Mouse (Mus musculus): Measurements from ENCODE around the gene Nyap2. TPM values are rescaled to one million over a fixed set of nuclear protein-coding genes. Genes with fewer than 3 reads are reported as not detected.

The Nyap2 gene
- total and polyA plus RNA-seq, 2 experiments from 2014 or later = 10.5 to 40.2 TPM

DNA sequence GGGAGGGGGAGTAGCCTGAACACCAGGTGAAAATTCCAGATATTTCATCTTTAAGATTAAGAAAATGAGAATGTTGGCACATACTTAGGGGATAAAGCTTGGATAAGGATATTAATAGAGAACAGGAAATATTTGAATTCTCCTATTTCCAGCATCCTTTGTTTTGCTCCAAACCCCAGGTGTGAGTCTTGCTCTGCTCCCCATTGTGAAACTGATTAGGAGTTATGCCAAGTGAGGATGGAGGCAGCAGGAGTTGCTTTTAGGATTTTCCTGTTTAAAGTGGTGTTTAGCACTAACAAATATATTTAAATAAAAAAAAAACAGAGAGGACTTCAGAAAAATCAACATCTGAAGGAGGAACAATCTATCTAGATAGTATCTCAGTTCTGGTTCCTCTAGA is 68.8 kb downstream of the Nyap2 start:
- H3K27me3 ChIP-seq (ENCODE audit: insufficient read depth, low read length) = no peaks in the 10 kb centered on the region
- no peak overlapping the region for H3K9ac ChIP-seq (replicated peaks; ENCODE audit: low read length, poor library complexity, severe bottlenecking)
- ATAC-seq (ENCODE audit: low FRiP score) (no peak), DNase-seq (ENCODE audit: low spot score) (no peak)
- H3K9me3 ChIP-seq (ENCODE audit: low read length) = no peaks in the 10 kb centered on the region
- no peak overlapping the region for H3K27ac ChIP-seq (ENCODE audit: low read depth, low read length)
- no peak overlapping the region for H3K4me3 ChIP-seq (ENCODE audit: low read depth, low read length)
- no peaks in the 10 kb centered on the region for H3K4me1 ChIP-seq (ENCODE audit: insufficient read depth, low read length)
- TF ChIP-seq CTCF (IDR thresholded peaks at IDR 0.05) = no peak
- H3K4me2 ChIP-seq (ENCODE audit: low read depth, low read length, poor library complexity, severe bottlenecking) = no peak overlapping the region
- no peaks in the 10 kb centered on the region for H3K36me3 ChIP-seq (ENCODE audit: insufficient read depth, low read length)

DNA sequence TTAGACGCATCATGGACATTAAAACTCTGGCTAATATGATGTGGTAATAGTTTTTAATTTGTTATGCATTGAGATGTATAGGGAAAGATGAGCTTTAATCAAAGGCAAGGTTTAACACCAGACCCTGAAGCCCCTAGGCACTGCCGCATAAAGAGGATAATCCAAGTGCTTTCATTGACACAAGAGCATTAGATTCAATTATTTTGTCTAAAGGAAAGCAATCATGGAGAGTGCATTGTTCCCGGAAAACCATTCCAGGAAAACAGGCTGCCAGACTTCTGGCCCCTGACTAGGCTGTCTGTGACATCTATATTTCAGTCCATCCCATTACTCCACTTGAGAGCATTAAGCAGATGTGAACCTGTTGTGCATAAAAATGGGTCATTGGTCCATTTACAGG is 92.5 kb downstream of the Nyap2 start:
- ATAC-seq (ENCODE audit: low FRiP score) = no peak
- DNase-seq (ENCODE audit: low spot score) = no peak
- Histone ChIP-seq H3K27ac (ENCODE audit: low read depth, low read length) (no peak overlapping the region), H3K4me1 (ENCODE audit: insufficient read depth, low read length) (no peaks in the 10 kb centered on the region), H3K36me3 (ENCODE audit: insufficient read depth, low read length) (no peaks in the 10 kb centered on the region), H3K27me3 (ENCODE audit: insufficient read depth, low read length) (no peaks in the 10 kb centered on the region), H3K4me3 (ENCODE audit: low read depth, low read length) (no peak overlapping the region), H3K4me2 (ENCODE audit: low read depth, low read length, poor library complexity, severe bottlenecking) (no peak overlapping the region), H3K9ac (replicated peaks; ENCODE audit: low read length, poor library complexity, severe bottlenecking) (no peak overlapping the region), H3K9me3 (ENCODE audit: low read length) (no peaks in the 10 kb centered on the region)
- no peak for TF ChIP-seq CTCF (IDR thresholded peaks at IDR 0.05)
- 19% methylated on average over 3 of the region's 3 CpGs for WGBS

DNA sequence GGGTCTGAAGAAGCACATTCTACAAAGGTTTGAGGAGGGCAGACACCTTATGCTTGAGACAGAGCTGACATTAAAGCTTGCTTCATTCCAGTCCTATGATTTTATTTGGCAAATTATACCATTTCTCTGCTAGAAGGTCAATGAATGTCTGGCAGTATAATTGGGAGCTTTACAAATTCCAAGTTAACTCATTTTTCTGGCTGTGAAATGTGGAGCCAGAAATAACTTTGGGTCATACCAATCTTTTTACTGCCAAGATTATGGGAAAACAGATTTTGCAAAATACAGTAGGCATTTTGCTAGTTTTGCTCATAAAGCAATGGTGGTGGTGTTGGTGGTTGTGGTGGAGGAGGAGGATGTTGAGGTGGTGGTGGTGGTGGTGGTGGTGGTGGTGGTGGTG is 96.0 kb downstream of the Nyap2 start:
- ATAC-seq (ENCODE audit: low FRiP score) (no peak), DNase-seq (ENCODE audit: low spot score) (no peak)

DNA sequence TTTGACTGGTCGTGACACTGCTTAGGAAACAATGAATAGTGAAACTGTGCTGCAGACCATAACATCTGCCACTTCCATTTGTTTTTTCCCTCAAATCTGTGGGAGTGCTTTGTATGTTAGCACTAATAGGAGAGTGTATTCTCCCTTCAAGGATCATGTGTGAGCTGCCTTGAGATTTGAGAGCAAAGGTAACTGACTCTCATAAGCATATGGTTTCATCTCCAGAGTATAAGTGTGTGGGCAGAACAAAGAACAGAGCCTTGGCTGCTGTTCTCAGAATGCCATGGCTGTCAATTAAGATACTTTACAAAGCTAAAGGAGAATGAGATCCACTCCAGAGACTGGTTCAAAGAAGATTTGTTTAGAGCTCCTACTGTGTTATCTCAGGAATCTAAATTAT is 96.6 kb downstream of the Nyap2 start:
- H3K9me3 ChIP-seq (ENCODE audit: low read length) = no peaks in the 10 kb centered on the region
- H3K4me1 ChIP-seq (ENCODE audit: insufficient read depth, low read length) = no peaks in the 10 kb centered on the region
- H3K4me3 ChIP-seq (ENCODE audit: low read depth, low read length) = no peak overlapping the region
- no peak for DNase-seq (ENCODE audit: low spot score)
- TF ChIP-seq CTCF (IDR thresholded peaks at IDR 0.05) = no peak
- H3K27ac ChIP-seq (ENCODE audit: low read depth, low read length) = no peak overlapping the region
- no peak overlapping the region for H3K9ac ChIP-seq (replicated peaks; ENCODE audit: low read length, poor library complexity, severe bottlenecking)
- WGBS = 49% methylated on average over 1 of the region's 1 CpGs
- no peak for ATAC-seq (ENCODE audit: low FRiP score)
- no peaks in the 10 kb centered on the region for H3K36me3 ChIP-seq (ENCODE audit: insufficient read depth, low read length)
- H3K27me3 ChIP-seq (ENCODE audit: insufficient read depth, low read length) = no peaks in the 10 kb centered on the region
- H3K4me2 ChIP-seq (ENCODE audit: low read depth, low read length, poor library complexity, severe bottlenecking) = no peak overlapping the region

More for the DNA sequence above, 96.0 kb downstream of the Nyap2 start:
- Histone ChIP-seq H3K4me1 (ENCODE audit: insufficient read depth, low read length) (no peaks in the 10 kb centered on the region), H3K9ac (replicated peaks; ENCODE audit: low read length, poor library complexity, severe bottlenecking) (no peak overlapping the region), H3K27ac (ENCODE audit: low read depth, low read length) (no peak overlapping the region), H3K27me3 (ENCODE audit: insufficient read depth, low read length) (no peaks in the 10 kb centered on the region), H3K4me2 (ENCODE audit: low read depth, low read length, poor library complexity, severe bottlenecking) (no peak overlapping the region), H3K36me3 (ENCODE audit: insufficient read depth, low read length) (no peaks in the 10 kb centered on the region), H3K4me3 (ENCODE audit: low read depth, low read length) (no peak overlapping the region), H3K9me3 (ENCODE audit: low read length) (no peaks in the 10 kb centered on the region)
- TF ChIP-seq CTCF (IDR thresholded peaks at IDR 0.05) = no peak

DNA sequence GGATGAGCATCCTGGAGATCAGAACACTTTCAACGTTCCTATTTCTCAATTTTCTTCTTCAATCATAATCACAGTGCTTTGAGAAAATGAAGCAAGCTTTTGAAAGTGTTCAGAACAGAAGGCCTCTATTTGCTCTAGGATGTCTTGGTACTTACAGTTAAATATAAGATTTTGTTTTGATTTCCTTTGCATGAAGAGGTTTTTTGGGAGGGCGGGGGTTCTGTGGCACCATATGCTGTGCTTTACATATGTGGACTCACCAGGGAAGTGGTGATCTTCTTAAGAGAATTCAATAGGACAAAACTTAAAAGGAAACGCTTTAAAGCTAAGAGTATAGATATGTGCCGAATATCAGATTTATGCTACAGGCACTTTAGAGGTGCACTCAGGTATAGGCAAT is 103.0 kb downstream of the Nyap2 start:
- WGBS = 89% methylated on average over 4 of the region's 4 CpGs
- no peak for DNase-seq (ENCODE audit: low spot score)
- no peaks in the 10 kb centered on the region for H3K4me1 ChIP-seq (ENCODE audit: insufficient read depth, low read length)

DNA sequence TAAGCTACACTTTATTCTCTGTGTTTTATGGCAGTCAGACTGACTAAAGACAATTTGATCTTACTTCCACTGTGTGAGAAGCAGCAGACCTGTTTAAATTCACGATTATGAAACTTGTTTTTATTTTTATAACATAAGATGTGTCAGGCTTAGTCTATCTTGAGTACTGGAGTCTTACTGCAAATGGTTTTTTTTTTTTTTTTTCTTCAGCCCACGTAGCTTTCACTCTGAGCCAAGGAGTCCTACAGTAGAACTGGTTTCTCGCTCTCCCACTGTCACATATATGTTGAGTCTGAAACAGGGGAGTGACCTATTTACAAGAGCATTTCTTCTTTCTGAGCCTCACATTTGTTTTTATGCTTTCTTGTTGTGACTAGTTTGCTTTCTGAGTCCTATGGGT is 103.9 kb downstream of the Nyap2 start:
- H3K27me3 ChIP-seq (ENCODE audit: insufficient read depth, low read length) = no peaks in the 10 kb centered on the region
- no peaks in the 10 kb centered on the region for H3K36me3 ChIP-seq (ENCODE audit: insufficient read depth, low read length)
- H3K4me3 ChIP-seq (ENCODE audit: low read depth, low read length) = no peak overlapping the region
- H3K27ac ChIP-seq (ENCODE audit: low read depth, low read length) = no peak overlapping the region
- WGBS = 76% methylated on average over 3 of the region's 3 CpGs
- no peaks in the 10 kb centered on the region for H3K9me3 ChIP-seq (ENCODE audit: low read length)
- ATAC-seq (ENCODE audit: low FRiP score) = no peak
- no peaks in the 10 kb centered on the region for H3K4me1 ChIP-seq (ENCODE audit: insufficient read depth, low read length)
- no peak overlapping the region for H3K9ac ChIP-seq (replicated peaks; ENCODE audit: low read length, poor library complexity, severe bottlenecking)
- DNase-seq (ENCODE audit: low spot score) = no peak
- no peak for TF ChIP-seq CTCF (IDR thresholded peaks at IDR 0.05)
- no peak overlapping the region for H3K4me2 ChIP-seq (ENCODE audit: low read depth, low read length, poor library complexity, severe bottlenecking)

More for the DNA sequence above, 103.0 kb downstream of the Nyap2 start:
- no peak overlapping the region for H3K9ac ChIP-seq (replicated peaks; ENCODE audit: low read length, poor library complexity, severe bottlenecking)
- ATAC-seq (ENCODE audit: low FRiP score) = no peak
- no peak overlapping the region for H3K27ac ChIP-seq (ENCODE audit: low read depth, low read length)
- no peaks in the 10 kb centered on the region for H3K36me3 ChIP-seq (ENCODE audit: insufficient read depth, low read length)
- no peak overlapping the region for H3K4me2 ChIP-seq (ENCODE audit: low read depth, low read length, poor library complexity, severe bottlenecking)
- no peaks in the 10 kb centered on the region for H3K27me3 ChIP-seq (ENCODE audit: insufficient read depth, low read length)
- H3K4me3 ChIP-seq (ENCODE audit: low read depth, low read length) = no peak overlapping the region
- no peak for TF ChIP-seq CTCF (IDR thresholded peaks at IDR 0.05)
- H3K9me3 ChIP-seq (ENCODE audit: low read length) = no peaks in the 10 kb centered on the region

DNA sequence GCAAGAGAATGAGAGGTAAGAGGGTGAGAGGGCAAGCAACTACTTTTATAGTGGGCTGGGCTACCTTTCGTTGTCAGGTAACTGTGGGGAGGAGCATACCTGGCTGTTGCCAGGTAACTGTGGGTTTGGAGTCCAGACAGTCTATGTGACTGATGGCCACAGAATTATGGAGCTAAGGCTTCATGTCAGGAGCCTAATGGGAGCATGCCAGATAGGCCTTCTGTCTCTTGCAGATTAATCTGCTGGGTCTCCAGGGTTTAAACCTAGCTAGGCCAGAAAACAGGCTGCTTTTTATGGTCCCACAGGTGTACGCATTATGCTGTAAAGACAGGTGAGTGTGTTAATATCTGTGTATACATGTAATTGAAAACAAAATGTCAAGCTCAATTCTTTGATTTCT is 132.8 kb downstream of the Nyap2 start:
- no peak overlapping the region for H3K4me2 ChIP-seq (ENCODE audit: low read depth, low read length, poor library complexity, severe bottlenecking)
- no peak overlapping the region for H3K4me3 ChIP-seq (ENCODE audit: low read depth, low read length)
- H3K27ac ChIP-seq (ENCODE audit: low read depth, low read length) = no peak overlapping the region
- H3K27me3 ChIP-seq (ENCODE audit: insufficient read depth, low read length) = no peaks in the 10 kb centered on the region
- H3K4me1 ChIP-seq (ENCODE audit: insufficient read depth, low read length) = no peaks in the 10 kb centered on the region
- ATAC-seq (ENCODE audit: low FRiP score) (no peak), DNase-seq (ENCODE audit: low spot score) (no peak)
- H3K9me3 ChIP-seq (ENCODE audit: low read length) = no peaks in the 10 kb centered on the region
- TF ChIP-seq CTCF (IDR thresholded peaks at IDR 0.05) = no peak
- 92% methylated on average over 2 of the region's 2 CpGs for WGBS
- H3K9ac ChIP-seq (replicated peaks; ENCODE audit: low read length, poor library complexity, severe bottlenecking) = no peak overlapping the region
- no peaks in the 10 kb centered on the region for H3K36me3 ChIP-seq (ENCODE audit: insufficient read depth, low read length)

Data from midbrain, postnatal 0 days (tissue).